Comparison of ENCODE assay signal across 8 mouse cellular contexts in the genomic region with DNA sequence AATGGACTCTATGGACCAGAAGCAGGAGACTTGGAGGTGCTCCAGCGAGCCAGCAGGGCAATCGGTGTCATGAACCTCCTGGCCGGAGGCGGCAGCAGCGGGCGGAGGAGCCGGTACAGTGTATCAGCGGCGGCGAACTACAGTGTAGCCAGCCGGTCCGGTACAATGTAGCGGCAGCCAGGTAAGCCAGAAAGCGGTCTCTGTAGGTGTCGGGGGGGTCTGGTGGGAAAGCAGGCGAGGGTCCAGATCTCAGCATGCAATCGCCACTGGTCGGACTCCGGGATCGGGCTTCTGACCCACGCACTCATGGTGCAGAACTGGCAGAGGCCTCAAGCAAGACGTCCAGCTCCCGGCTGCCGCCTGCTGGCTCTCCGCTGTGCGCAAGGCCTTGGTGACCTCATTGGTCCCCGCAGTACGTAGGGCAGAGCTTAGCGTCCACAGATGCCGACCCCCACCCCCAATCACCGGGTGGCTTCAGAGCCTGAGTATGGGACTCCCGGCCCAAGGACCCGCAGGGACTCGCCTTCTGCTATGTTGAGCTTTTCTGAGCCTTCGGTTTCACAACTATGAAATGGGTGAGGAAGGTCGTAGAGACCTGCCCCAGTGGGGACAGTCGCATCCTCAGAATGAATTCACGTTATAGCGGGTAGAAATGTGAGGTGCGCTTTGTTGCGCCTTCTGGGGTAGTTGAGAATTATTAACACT. TPM values are rescaled to one million over a fixed set of nuclear protein-coding genes. Genes with fewer than 3 reads are reported as not detected.
A peak's percentile ranks its signal among the peaks of the same experiment; 100 is the strongest.
DNase-seq lines count a peak whose midpoint lies in the region; ATAC-seq and TF ChIP-seq lines count a peak whose summit lies in the region.

No protein-coding gene starts in this region.

- under 1% methylated on average over 31 of the region's 41 CpGs for WGBS in embryonic facial prominence, embryonic 14.5 days
- WGBS in heart, adult 2 months, result under 1% methylated on average over 41 of the region's 41 CpGs
- under 1% methylated on average over 41 of the region's 41 CpGs for WGBS in limb, embryonic 13.5 days
- WGBS in midbrain, embryonic 16.5 days, result 1% methylated on average over 41 of the region's 41 CpGs

- DNase-seq in 3T3-L1 (ENCODE audit: low read depth, low spot score), result peak; percentile 85
- peak; percentile 82 to 89 for DNase-seq in adrenal gland, postnatal 4 days (ENCODE audit: low spot score in 2 of 2)
- peak; percentile 94 for DNase-seq in embryonic facial prominence, embryonic 14.5 days (ENCODE audit: low spot score)
- peak; percentile 95 to 98 for DNase-seq in heart, adult 2 months
- DNase-seq in kidney, adult 8-10 months, result peak; percentile 95 to 98
- DNase-seq in spleen, postnatal 10 days (ENCODE audit: low spot score in 2 of 2), result peak; percentile 96 to 97

- peak overlapping the region; percentile 84 for H3K27ac ChIP-seq in embryonic facial prominence, embryonic 14.5 days (replicated peaks; ENCODE audit: low read depth, low read length)
- H3K27ac ChIP-seq in heart, adult 2 months, result peak overlapping the region; percentile 92
- peak overlapping the region; percentile 66; the same call in 1 of the 2 replicates for H3K27ac ChIP-seq in limb, embryonic 13.5 days
- H3K27ac ChIP-seq in midbrain, embryonic 16.5 days (ENCODE audit: low read length), result peak overlapping the region; percentile 89

- H3K4me2 ChIP-seq in embryonic facial prominence, embryonic 14.5 days (ENCODE audit: low read depth, low read length), result peak overlapping the region; percentile 74
- peak overlapping the region; percentile 77 for H3K4me2 ChIP-seq in limb, embryonic 13.5 days (replicated peaks)
- H3K4me2 ChIP-seq in midbrain, embryonic 16.5 days (ENCODE audit: low read length), result peak overlapping the region; percentile 73

- TF ChIP-seq POLR2A in heart, adult 2 months (IDR thresholded peaks at IDR 0.05; ENCODE audit: insufficient read depth, low read depth, low read length), result peak; percentile 49; the same call in 1 of the 2 replicates

- H3K4me1 ChIP-seq in embryonic facial prominence, embryonic 14.5 days (ENCODE audit: control insufficient read depth, insufficient read depth, low read length), result peaks cover 5% of the 10 kb centered on the region
- peaks cover 1% of the 10 kb centered on the region; the same call in 1 of the 2 replicates for H3K4me1 ChIP-seq in heart, adult 2 months (ENCODE audit: control insufficient read depth, insufficient read depth, low read length)
- peaks cover 11% of the 10 kb centered on the region for H3K4me1 ChIP-seq in limb, embryonic 13.5 days
- H3K4me1 ChIP-seq in midbrain, embryonic 16.5 days (ENCODE audit: control insufficient read depth, insufficient read depth, low read length), result peaks cover 7% of the 10 kb centered on the region

- peak overlapping the region; percentile 92 for H3K9ac ChIP-seq in embryonic facial prominence, embryonic 14.5 days (ENCODE audit: low read depth, low read length)
- H3K9ac ChIP-seq in heart, adult 2 months (ENCODE audit: low read depth, low read length), result peak overlapping the region; percentile 84
- H3K9ac ChIP-seq in limb, embryonic 13.5 days, result peak overlapping the region; percentile 83
- peak overlapping the region; percentile 83 for H3K9ac ChIP-seq in midbrain, embryonic 16.5 days (ENCODE audit: low read depth, low read length)

- no peaks in the 10 kb centered on the region for H3K36me3 ChIP-seq in embryonic facial prominence, embryonic 14.5 days (ENCODE audit: control insufficient read depth, insufficient read depth, low read length)
- H3K36me3 ChIP-seq in heart, adult 2 months (ENCODE audit: control insufficient read depth, insufficient read depth, low read length), result no peaks in the 10 kb centered on the region
- peaks cover 16% of the 10 kb centered on the region for H3K36me3 ChIP-seq in limb, embryonic 13.5 days
- H3K36me3 ChIP-seq in midbrain, embryonic 16.5 days (ENCODE audit: control insufficient read depth, insufficient read depth, low read length), result 0 out of 2 replicates have a peak, but pooled peaks cover 2% of the 10 kb centered on the region

- TF ChIP-seq CTCF in heart, adult 2 months (IDR thresholded peaks at IDR 0.05), result peak; percentile 84

- no peaks in the 10 kb centered on the region for H3K27me3 ChIP-seq in embryonic facial prominence, embryonic 14.5 days (replicated peaks; ENCODE audit: control insufficient read depth, insufficient read depth, low read length)
- no peaks in the 10 kb centered on the region for H3K27me3 ChIP-seq in heart, adult 2 months (ENCODE audit: control insufficient read depth, insufficient read depth, low read length)
- no peaks in the 10 kb centered on the region for H3K27me3 ChIP-seq in limb, embryonic 13.5 days
- no peaks in the 10 kb centered on the region for H3K27me3 ChIP-seq in midbrain, embryonic 16.5 days (ENCODE audit: control insufficient read depth, insufficient read depth, low read depth, low read length)

- H3K4me3 ChIP-seq in embryonic facial prominence, embryonic 14.5 days (ENCODE audit: low read depth, low read length), result peak overlapping the region; percentile 72
- H3K4me3 ChIP-seq in heart, adult 2 months, result peak overlapping the region; percentile 93
- peak overlapping the region; percentile 57 for H3K4me3 ChIP-seq in limb, embryonic 13.5 days
- H3K4me3 ChIP-seq in midbrain, embryonic 16.5 days (ENCODE audit: low read depth, low read length), result peak overlapping the region; percentile 72

- no peaks in the 10 kb centered on the region for H3K9me3 ChIP-seq in embryonic facial prominence, embryonic 14.5 days (ENCODE audit: control insufficient read depth, low read length)
- H3K9me3 ChIP-seq in limb, embryonic 13.5 days, result no peaks in the 10 kb centered on the region
- no peaks in the 10 kb centered on the region for H3K9me3 ChIP-seq in midbrain, embryonic 16.5 days (replicated peaks; ENCODE audit: control insufficient read depth, low read length, poor library complexity, severe bottlenecking)

- TF ChIP-seq EP300 in heart, adult 2 months (IDR thresholded peaks at IDR 0.05; ENCODE audit: insufficient read depth, low read depth, low read length), result no peak

- intact Hi-C loops in heart, adult 2 months (cut with DNase I), result loop anchor here (5.0 kb wide), 1 partner anchor 34 kb away; a partner anchor contains a TSS

- peak; percentile 97 for ATAC-seq in embryonic facial prominence, embryonic 14.5 days (ENCODE audit: low read depth)
- ATAC-seq in limb, embryonic 13.5 days (ENCODE audit: low FRiP score, low read depth), result peak; percentile 95
- ATAC-seq in midbrain, embryonic 16.5 days, result peak; percentile 97

- H3K79me2 ChIP-seq in heart, adult 2 months (replicated peaks; ENCODE audit: control insufficient read depth, insufficient read depth, low read length), result no peaks in the 10 kb centered on the region

RNA-seq across cellular contexts. Expression of a gene that starts 19.7 kb away (rescaled TPM):
- 10 to 100 TPM; 40.2 to 40.5 TPM for total RNA-seq in adrenal gland, postnatal 4 days (2021)
- 34.1 and 37.9 TPM in 2 replicates for polyA plus RNA-seq in embryonic facial prominence, embryonic 14.5 days (2014; fragmentation: Nextera tagmentation; extraction: Ambion mirVana)
- 10 to 100 TPM; 56.4 to 63.4 TPM for total RNA-seq in heart, adult 2 months (2021)
- 48.1 and 54.7 TPM in 2 replicates for polyA plus RNA-seq in heart, adult 2 months (2012; rRNA removed)
- polyA plus RNA-seq in limb, embryonic 13.5 days (2015; fragmentation: Nextera tagmentation; extraction: Ambion mirVana), result 38.3 and 41.7 TPM in 2 replicates
- polyA plus RNA-seq in midbrain, embryonic 16.5 days (2015; fragmentation: Nextera tagmentation; extraction: Ambion mirVana), result 45.4 and 49.5 TPM in 2 replicates

RNA-seq across cellular contexts. Expression of a gene that starts 31.8 kb away (rescaled TPM):
- 100 to 1,000 TPM in 1 of 2 experiments, 10 to 100 TPM in 1; 59.5 to 102 TPM for total RNA-seq in adrenal gland, postnatal 4 days (2021)
- polyA plus RNA-seq in embryonic facial prominence, embryonic 14.5 days (2014; fragmentation: Nextera tagmentation; extraction: Ambion mirVana), result 81.9 and 99.5 TPM in 2 replicates
- total RNA-seq in heart, adult 2 months (2021), result under 1 TPM in 1 of 2 experiments, not detected in 1; 0.59 TPM
- 4.6 and 6.2 TPM in 2 replicates for polyA plus RNA-seq in heart, adult 2 months (2012; rRNA removed)
- polyA plus RNA-seq in limb, embryonic 13.5 days (2015; fragmentation: Nextera tagmentation; extraction: Ambion mirVana), result 6.9 and 9.4 TPM in 2 replicates
- 2,090 and 2,148 TPM in 2 replicates for polyA plus RNA-seq in midbrain, embryonic 16.5 days (2015; fragmentation: Nextera tagmentation; extraction: Ambion mirVana)

RNA-seq across cellular contexts. Expression of a gene that starts 34.7 kb away (rescaled TPM):
- 10 to 100 TPM; 59.9 to 61.8 TPM for total RNA-seq in adrenal gland, postnatal 4 days (2021)
- 33.5 and 33.6 TPM in 2 replicates for polyA plus RNA-seq in embryonic facial prominence, embryonic 14.5 days (2014; fragmentation: Nextera tagmentation; extraction: Ambion mirVana)
- 10 to 100 TPM; 60.1 to 65.1 TPM for total RNA-seq in heart, adult 2 months (2021)
- 22.6 and 39.2 TPM in 2 replicates for polyA plus RNA-seq in heart, adult 2 months (2012; rRNA removed)
- polyA plus RNA-seq in limb, embryonic 13.5 days (2015; fragmentation: Nextera tagmentation; extraction: Ambion mirVana), result 58.6 and 66.3 TPM in 2 replicates
- polyA plus RNA-seq in midbrain, embryonic 16.5 days (2015; fragmentation: Nextera tagmentation; extraction: Ambion mirVana), result 55.3 and 58.6 TPM in 2 replicates

RNA-seq across cellular contexts. Expression of a gene that starts 36.1 kb away (rescaled TPM):
- under 1 TPM in 1 of 2 experiments, not detected in 1; 0.14 TPM for total RNA-seq in adrenal gland, postnatal 4 days (2021)
- 0.29 and 0.32 TPM in 2 replicates for polyA plus RNA-seq in embryonic facial prominence, embryonic 14.5 days (2014; fragmentation: Nextera tagmentation; extraction: Ambion mirVana)
- total RNA-seq in heart, adult 2 months (2021), result not detected
- polyA plus RNA-seq in heart, adult 2 months (2012; rRNA removed), result not detected in 2 replicates
- polyA plus RNA-seq in limb, embryonic 13.5 days (2015; fragmentation: Nextera tagmentation; extraction: Ambion mirVana), result 0.05 TPM in 1 of 2 replicates, not detected in the other
- polyA plus RNA-seq in midbrain, embryonic 16.5 days (2015; fragmentation: Nextera tagmentation; extraction: Ambion mirVana), result 0.08 and 0.11 TPM in 2 replicates

Comparison
In these comparisons a context has a peak if more than half of its experiments do, and no peak if none do; other contexts are left out.
1. Peak in every context shown above with its lines: DNase-seq, ATAC-seq, H3K4me3 ChIP-seq and H3K27ac ChIP-seq.
2. RNA of a gene that starts 31.8 kb away (polyA plus RNA-seq): 2,090 to 2,148 TPM in midbrain, embryonic 16.5 days; 81.9 to 99.5 TPM in embryonic facial prominence, embryonic 14.5 days, 6.9 to 9.4 TPM in limb, embryonic 13.5 days and 4.6 to 6.2 TPM in heart, adult 2 months; every median in the first group is over 10 times any median in the second.